Mouse (Mus musculus): ENCODE measurements around the gene Tnp2. TPM values are rescaled to one million over a fixed set of nuclear protein-coding genes. Genes with fewer than 3 reads are reported as not detected.
A peak's percentile ranks its signal among the peaks of the same experiment; 100 is the strongest.

Gene Tnp2
- polyA plus RNA-seq, 1 experiment from 2014 or later: not detected

DNA sequence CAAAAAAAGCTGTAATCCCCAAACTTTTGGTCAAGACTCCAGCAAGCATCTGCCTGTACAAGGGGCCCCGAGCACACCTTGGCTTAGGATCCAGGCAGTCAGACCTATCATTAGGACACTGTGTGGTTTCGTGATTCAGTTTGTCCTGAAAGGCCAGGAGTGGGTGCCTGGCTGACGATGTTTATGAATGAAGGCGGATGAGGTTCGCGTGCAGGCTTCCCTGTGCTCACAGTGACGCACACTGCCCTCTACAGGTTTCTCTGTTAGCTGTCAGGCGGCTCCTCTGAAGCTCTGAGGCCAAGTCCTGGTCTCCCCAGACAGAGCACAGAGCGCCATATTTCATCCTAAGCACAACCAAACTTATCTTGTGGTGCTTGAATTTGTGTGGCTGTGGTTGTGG is 2.2 kb downstream of the Tnp2 start:
- 3% methylated on average over 9 of the region's 9 CpGs for WGBS
- Histone ChIP-seq H3K4me1 (peaks cover 66% of the 10 kb centered on the region), H3K36me3 (no peaks in the 10 kb centered on the region), H3K4me3 (peak overlapping the region; percentile 75), H3K9me3 (replicated peaks) (no peaks in the 10 kb centered on the region), H3K27me3 (ENCODE audit: low read depth, poor library complexity, severe bottlenecking) (peaks cover 13% of the 10 kb centered on the region), H3K27ac (peak overlapping the region; percentile 94)
- peak; percentile 86 for DNase-seq (ENCODE audit: low spot score)

DNA sequence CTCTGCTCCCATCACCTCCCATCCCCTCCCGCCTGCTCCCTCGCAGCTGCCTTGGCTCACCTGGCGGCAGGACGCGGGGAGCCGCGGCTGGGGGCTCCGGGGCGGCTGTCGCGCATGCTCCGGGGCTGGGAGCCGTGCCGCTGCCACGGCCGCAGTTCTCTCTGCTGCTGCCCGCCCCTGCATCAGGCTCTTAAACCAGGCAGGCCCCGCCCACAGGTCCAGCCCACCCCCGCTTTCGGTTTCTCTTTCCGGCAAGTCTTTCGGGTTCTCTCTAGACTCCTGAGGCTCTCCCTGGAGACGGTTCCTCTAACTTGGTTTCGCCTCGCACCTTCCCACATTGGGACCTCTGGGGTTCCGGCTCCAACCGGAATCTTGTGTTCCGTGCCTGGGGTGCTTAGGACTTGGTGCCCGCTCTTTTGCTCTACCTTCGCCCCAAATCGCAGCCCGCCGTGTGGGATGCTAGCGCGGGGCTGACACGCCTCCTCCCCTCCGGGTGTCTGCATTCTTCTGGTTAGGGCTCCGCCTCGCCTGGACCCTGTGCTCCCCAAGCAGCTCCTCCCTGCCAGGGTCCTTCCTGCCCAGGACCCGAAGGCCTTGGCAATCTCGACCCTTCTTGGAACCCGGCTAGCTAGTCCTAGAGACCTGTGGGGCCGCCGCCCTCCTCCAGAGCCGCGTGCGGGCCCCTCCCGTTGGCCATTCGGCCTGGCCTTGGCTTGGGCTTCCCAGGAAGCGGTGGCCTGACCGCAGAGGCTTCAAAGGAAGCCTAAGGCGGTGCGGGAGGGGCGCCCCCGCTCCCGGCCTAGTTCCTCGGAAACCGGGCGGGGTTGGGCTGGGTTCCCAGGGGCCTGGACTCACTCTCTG is 2.9 kb downstream of the Tnp2 start, which contains the start of gene Socs1:
Gene Socs1, minus strand, starts transcription at position 166 of the 861 bp plus-strand sequence.
- H3K36me3 ChIP-seq: no peaks in the 10 kb centered on the region
- peaks cover 71% of the 10 kb centered on the region for H3K4me1 ChIP-seq
- DNase-seq (ENCODE audit: low spot score): peak; percentile 92
- peak within 1 kb of the TSS; percentile 94 for H3K27ac ChIP-seq
- WGBS: under 1% methylated on average over 59 of the region's 59 CpGs
- peaks cover 13% of the 10 kb centered on the region for H3K27me3 ChIP-seq (ENCODE audit: low read depth, poor library complexity, severe bottlenecking)
- no peaks in the 10 kb centered on the region for H3K9me3 ChIP-seq (replicated peaks)
- peak within 1 kb of the TSS; percentile 75 for H3K4me3 ChIP-seq

DNA sequence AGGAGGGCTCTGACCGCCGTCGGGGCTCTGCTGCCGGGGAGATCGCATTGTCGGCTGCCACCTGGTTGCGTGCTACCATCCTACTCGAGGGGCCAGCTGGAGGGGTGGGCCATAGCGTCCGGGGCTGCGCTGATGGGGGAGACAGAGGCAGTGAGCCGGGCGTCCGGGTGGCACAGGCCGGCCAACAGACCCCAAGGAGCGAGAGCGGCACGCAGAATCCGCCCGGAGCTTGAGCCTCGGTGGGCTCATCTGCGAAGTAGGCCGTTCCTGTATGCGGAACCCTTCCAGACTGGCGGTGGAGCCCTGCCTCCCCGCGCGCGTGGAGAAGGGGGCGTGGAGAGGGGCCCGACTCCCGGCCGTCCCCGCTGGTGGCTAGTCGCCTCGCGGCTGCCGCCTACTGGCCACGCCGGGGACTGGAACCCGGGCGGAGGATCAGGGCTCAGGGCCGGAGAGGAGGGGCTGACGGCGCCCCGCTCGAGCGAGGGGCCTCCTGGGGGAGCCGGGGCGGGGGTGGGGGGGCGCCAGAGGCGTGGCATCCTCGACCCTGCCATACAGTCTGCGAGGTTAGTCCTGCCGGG is 3.6 kb downstream of the Tnp2 start:
- under 1% methylated on average over 38 of the region's 55 CpGs for WGBS
- H3K9me3 ChIP-seq (replicated peaks): no peaks in the 10 kb centered on the region
- peak overlapping the region; percentile 94 for H3K27ac ChIP-seq
- peak overlapping the region; percentile 75 for H3K4me3 ChIP-seq
- H3K36me3 ChIP-seq: no peaks in the 10 kb centered on the region
- H3K27me3 ChIP-seq (ENCODE audit: low read depth, poor library complexity, severe bottlenecking): peaks cover 13% of the 10 kb centered on the region
- H3K4me1 ChIP-seq: peaks cover 77% of the 10 kb centered on the region
- peak; percentile 98 for DNase-seq (ENCODE audit: low spot score)

DNA sequence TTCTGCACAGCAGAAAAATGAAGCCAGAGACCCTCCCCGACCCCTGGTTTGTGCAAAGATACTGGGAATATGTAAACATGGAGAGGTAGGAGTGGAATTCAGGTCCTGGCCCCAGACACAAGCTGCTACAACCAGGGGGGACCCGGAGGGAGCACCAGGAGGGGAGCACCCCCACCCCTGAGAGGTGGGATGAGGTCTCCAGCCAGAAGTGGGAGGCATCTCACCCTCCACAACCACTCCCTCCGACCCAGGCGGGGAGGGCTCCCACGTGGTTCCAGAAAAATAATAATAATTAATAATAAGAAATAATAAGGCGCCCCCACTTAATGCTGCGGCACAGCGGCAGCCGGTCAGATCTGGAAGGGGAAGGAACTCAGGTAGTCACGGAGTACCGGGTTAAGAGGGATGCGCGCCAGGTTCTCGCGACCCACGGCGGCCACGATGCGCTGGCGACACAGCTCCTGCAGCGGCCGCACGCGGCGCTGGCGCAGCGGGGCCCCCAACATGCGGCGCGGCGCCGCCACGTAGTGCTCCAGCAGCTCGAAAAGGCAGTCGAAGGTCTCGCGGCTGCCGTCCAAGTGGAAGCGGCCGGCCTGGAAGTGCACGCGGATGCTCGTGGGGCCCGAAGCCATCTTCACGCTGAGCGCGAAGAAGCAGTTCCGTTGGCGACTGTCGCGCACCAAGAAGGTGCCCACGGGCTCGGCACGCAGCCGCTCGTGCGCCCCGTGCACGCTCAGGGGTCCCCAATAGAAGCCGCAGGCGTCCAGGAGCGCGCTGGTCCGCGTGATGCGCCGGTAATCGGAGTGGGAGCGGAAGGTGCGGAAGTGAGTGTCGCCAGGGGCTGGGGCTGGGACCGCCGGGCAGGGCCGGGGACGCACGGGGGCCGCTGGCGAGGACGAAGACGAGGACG is 4.3 kb downstream of the Tnp2 start:
- H3K27ac ChIP-seq: peak overlapping the region; percentile 94
- H3K9me3 ChIP-seq (replicated peaks): no peaks in the 10 kb centered on the region
- peaks cover 77% of the 10 kb centered on the region for H3K4me1 ChIP-seq
- H3K4me3 ChIP-seq: peak overlapping the region; percentile 75
- peaks cover 13% of the 10 kb centered on the region for H3K27me3 ChIP-seq (ENCODE audit: low read depth, poor library complexity, severe bottlenecking)
- H3K36me3 ChIP-seq: no peaks in the 10 kb centered on the region
- peak; percentile 63 for DNase-seq (ENCODE audit: low spot score)
- 4% methylated on average over 81 of the region's 81 CpGs for WGBS

DNA sequence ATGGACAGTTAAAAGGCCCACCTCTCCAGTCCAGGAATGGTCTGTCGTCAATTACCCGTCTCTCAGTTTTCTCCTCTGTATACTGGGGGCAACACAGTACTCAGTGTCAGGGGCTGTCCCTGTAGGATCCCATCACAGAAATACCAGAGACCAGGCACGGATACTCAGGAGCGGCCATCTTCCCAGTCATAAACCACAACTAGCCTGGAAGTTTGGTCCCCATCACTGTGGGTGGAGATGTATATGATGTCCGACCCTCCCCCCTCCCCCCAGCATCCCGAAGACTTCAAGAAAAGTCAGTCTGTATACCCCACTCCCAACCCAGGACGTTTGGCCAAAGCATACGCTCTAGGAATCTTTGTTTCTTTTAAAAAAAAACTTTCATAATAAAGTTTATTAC is 5.0 kb downstream of the Tnp2 start:
- Histone ChIP-seq H3K27me3 (ENCODE audit: low read depth, poor library complexity, severe bottlenecking) (peaks cover 13% of the 10 kb centered on the region), H3K9me3 (replicated peaks) (no peaks in the 10 kb centered on the region), H3K4me3 (peak overlapping the region; percentile 75; the same call in 1 of the 2 replicates), H3K36me3 (no peaks in the 10 kb centered on the region), H3K4me1 (peaks cover 70% of the 10 kb centered on the region), H3K27ac (no peak overlapping the region)
- DNase-seq (ENCODE audit: low spot score): no peak
- 61% methylated on average over 8 of the region's 8 CpGs for WGBS

DNA sequence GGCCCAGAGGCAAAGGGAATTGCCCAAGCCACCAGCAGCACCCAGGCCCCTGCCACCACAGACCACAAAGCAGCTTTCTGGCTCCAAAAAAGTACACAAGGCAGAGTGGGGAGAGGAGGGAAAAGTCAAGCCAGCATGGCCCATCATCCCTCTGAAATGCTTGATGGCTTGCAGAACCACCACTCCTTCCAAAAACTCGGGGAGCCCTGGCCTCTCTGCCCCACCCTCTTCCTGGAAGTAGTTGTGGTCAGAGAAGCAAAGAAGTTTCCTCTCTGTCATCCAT is 5.4 kb downstream of the Tnp2 start:
- H3K27me3 ChIP-seq (ENCODE audit: low read depth, poor library complexity, severe bottlenecking): peaks cover 13% of the 10 kb centered on the region
- H3K36me3 ChIP-seq: no peaks in the 10 kb centered on the region
- 52% methylated on average over 1 of the region's 1 CpGs for WGBS
- peaks cover 67% of the 10 kb centered on the region for H3K4me1 ChIP-seq
- no peak for DNase-seq (ENCODE audit: low spot score)
- no peak overlapping the region for H3K27ac ChIP-seq
- H3K9me3 ChIP-seq (replicated peaks): no peaks in the 10 kb centered on the region
- no peak overlapping the region for H3K4me3 ChIP-seq

DNA sequence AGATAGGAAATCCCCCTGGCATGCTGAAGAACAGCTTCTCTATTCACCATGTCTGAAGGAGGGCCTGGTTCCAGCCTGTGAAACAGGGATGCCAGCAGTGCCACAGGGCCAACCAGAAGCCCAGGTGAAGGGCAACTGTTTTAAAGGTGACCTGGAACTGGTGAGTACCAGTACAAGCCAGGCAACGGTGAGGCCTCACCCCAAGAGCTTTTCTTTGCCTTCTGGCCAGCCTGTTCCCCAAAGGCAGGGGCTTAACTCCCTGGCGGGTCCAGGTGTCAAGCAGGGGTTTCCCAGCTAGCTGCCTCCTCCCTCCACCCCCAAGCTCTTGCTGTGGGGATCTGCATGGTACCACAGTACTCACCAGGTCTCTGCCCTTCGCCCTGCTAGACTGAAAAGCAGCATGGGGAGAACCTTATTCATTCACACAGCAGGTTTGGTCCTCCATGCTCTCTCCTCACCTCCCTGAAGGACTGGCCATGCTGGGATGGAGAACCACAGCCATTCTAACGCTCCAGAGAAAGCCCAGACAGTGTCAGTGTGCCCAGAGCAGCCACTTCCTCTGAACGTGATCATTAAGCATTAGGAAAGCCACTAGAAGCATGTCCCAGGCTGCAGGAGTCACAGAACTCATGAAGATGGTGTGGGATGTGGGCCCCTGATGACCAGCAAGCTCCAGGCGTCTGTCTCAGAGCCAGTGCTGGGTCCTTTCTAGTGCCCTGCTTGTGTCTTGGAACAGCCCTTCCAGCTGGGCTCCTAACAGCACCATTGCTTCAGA is 5.9 kb downstream of the Tnp2 start:
- H3K27ac ChIP-seq: peak overlapping the region; percentile 42
- WGBS: 46% methylated on average over 6 of the region's 6 CpGs
- no peaks in the 10 kb centered on the region for H3K9me3 ChIP-seq (replicated peaks)
- DNase-seq (ENCODE audit: low spot score): no peak
- peaks cover 13% of the 10 kb centered on the region for H3K27me3 ChIP-seq (ENCODE audit: low read depth, poor library complexity, severe bottlenecking)
- H3K4me1 ChIP-seq: peaks cover 69% of the 10 kb centered on the region
- no peaks in the 10 kb centered on the region for H3K36me3 ChIP-seq
- H3K4me3 ChIP-seq: no peak overlapping the region

DNA sequence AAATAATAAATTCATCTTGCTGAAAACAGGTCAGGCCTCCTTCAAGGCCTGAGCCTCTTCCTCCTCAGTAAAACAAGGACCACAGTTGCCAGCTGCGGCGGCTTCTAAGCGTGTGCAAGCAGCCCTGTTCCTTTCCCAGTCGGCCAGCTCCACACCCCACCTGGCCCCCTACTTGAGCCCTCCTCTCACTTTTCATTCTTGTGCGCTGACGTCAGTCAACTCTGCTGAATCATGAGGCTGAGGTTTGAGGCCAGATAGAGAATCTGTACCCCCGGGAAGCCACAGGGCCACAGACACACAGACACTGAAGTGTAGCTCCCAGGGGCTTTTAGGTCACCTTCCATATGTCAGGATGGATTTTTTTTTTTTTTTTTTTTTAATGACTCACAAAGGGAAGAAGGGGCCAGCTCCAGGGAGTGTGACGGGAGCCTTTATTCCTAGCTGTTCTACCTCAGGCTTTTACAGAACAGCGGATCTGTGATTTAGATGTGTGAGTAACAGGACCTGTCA is 6.5 kb downstream of the Tnp2 start:
- Histone ChIP-seq H3K9me3 (replicated peaks) (no peaks in the 10 kb centered on the region), H3K36me3 (no peaks in the 10 kb centered on the region), H3K4me1 (peaks cover 65% of the 10 kb centered on the region), H3K27me3 (ENCODE audit: low read depth, poor library complexity, severe bottlenecking) (peaks cover 13% of the 10 kb centered on the region), H3K27ac (peak overlapping the region; percentile 42), H3K4me3 (no peak overlapping the region)
- DNase-seq (ENCODE audit: low spot score): no peak
- whole genome bisulfite sequencing: 49% methylated on average over 9 of the region's 9 CpGs

DNA sequence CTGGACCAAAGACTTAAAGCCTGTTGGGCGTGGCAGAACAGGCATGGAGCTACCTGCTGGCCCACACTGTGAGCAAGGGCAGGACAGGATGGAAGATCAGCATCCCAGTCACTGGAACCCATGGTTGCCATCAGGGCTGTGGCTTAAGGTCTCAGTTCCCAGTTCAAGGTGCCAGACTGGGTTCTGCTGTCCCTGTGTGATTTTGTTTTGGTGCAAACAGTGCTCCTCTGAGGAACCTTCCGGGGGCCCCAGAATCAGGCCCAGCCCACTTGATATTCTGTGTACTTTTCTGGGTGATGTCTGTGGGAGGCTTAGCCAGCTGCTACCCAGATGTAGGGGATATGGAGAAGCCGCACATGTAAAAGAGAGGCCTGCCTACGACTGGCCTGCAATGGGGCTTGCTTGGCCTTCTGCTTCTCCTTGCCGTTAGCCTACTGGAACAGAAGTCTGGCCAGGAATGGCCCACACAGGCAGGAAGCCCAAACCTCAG is 7.8 kb downstream of the Tnp2 start:
- peak overlapping the region; percentile 50 for H3K27ac ChIP-seq
- no peak for DNase-seq (ENCODE audit: low spot score)
- H3K27me3 ChIP-seq (ENCODE audit: low read depth, poor library complexity, severe bottlenecking): peaks cover 13% of the 10 kb centered on the region

DNA sequence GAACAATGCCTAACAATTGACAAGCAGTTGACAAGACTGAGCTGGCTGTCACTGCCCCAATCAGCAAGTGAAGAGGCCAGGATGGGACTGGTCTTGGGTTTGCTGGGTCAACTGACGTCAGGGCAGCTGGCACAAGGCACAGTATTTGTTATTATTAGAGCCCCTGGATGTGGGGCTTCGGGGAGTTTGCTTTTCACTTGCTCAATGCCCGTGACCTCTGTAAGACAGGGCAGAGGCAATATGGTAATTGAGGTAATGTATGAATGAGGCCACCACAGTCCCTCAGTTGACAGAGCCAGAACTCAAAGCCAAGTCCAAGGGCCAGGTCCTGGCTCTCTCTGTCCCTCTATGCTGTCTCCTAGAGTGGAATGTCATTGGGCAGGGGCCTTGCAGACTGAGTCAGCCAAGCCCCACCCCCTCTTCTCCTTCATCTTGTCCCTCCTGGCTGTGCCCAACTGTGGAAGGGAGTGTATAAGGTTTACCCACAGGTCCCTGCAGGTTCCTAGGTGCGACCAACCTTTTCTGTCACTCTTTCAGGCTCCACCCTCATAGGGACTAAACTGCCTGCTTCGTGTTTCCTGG is 10.8 kb downstream of the Tnp2 start:
- Histone ChIP-seq H3K9me3 (replicated peaks) (no peaks in the 10 kb centered on the region), H3K4me1 (peaks cover 28% of the 10 kb centered on the region), H3K36me3 (no peaks in the 10 kb centered on the region), H3K27me3 (ENCODE audit: low read depth, poor library complexity, severe bottlenecking) (no peaks in the 10 kb centered on the region), H3K4me3 (no peak overlapping the region), H3K27ac (no peak overlapping the region)
- 79% methylated on average over 5 of the region's 5 CpGs for WGBS
- no peak for DNase-seq (ENCODE audit: low spot score)

More for the DNA sequence above, 7.8 kb downstream of the Tnp2 start:
- Histone ChIP-seq H3K9me3 (replicated peaks) (no peaks in the 10 kb centered on the region), H3K4me3 (no peak overlapping the region), H3K4me1 (peaks cover 53% of the 10 kb centered on the region), H3K36me3 (no peaks in the 10 kb centered on the region)
- WGBS: 83% methylated on average over 5 of the region's 5 CpGs

DNA sequence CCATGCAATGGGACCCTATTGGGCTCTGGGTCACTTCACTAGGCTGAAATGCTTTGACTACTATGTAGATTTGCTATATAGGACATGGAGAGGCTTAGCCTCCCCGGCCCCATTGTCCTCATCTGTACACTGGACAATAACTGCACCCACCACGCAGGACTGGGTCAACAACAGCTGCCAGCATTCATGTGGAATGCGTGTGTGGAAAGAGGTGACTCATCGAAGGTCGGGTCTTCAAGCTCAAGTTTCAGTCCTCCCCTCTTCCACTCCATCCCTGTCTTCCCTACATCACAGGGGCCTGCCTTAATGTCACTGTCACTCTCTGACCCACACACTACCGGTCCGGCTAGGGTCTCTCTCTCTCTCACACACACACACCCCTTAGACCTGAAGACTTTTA is 12.1 kb downstream of the Tnp2 start:
- Histone ChIP-seq H3K4me3 (no peak overlapping the region), H3K36me3 (no peaks in the 10 kb centered on the region), H3K4me1 (peaks cover 19% of the 10 kb centered on the region; the same call in 1 of the 2 replicates), H3K27ac (no peak overlapping the region), H3K27me3 (ENCODE audit: low read depth, poor library complexity, severe bottlenecking) (no peaks in the 10 kb centered on the region), H3K9me3 (replicated peaks) (no peaks in the 10 kb centered on the region)
- DNase-seq (ENCODE audit: low spot score): no peak
- WGBS: 65% methylated on average over 7 of the region's 7 CpGs

DNA sequence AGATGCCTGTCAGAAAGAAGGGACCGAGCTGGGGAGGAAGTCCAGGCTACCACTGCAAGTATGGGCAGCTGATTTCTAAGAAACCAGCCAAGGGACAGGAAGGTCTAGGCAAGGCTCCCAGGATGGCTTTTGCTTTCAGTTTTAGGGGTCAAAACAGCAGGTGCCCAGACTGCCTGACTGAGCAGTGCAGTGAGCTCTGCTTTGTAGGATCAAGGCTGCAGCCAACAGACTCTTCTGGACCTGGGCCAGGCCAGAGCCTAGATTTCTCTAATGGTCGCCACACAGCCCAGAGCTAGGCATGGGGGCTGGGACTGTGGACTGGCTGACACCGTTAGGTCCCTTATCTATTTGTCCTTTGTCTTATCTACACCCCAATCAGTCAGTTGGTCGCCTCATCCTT is 13.7 kb downstream of the Tnp2 start:
- WGBS: 63% methylated on average over 4 of the region's 4 CpGs
- Histone ChIP-seq H3K4me3 (no peak overlapping the region), H3K4me1 (peaks cover 16% of the 10 kb centered on the region), H3K27ac (no peak overlapping the region), H3K36me3 (no peaks in the 10 kb centered on the region), H3K9me3 (replicated peaks) (no peaks in the 10 kb centered on the region), H3K27me3 (ENCODE audit: low read depth, poor library complexity, severe bottlenecking) (no peaks in the 10 kb centered on the region)
- DNase-seq (ENCODE audit: low spot score): no peak
